Mouse (Mus musculus): ENCODE measurements at regions not wholly inside any gene's neighbourhood (a gene's known extent, or its start where the extent isn't known, plus 50 kb on each side); places are given as distances from the start of the nearest gene placed in this dataset.

GRCm38 (mm10) chr14:100508087-100508486 lies 223.6 kb upstream of the Klf12 start:
- H3K27me3 ChIP-seq (replicated peaks; ENCODE audit: insufficient read depth, low read length): no peaks in the 10 kb centered on the region
- TF ChIP-seq EP300 (IDR thresholded peaks at IDR 0.05) (no peak), CTCF (IDR thresholded peaks at IDR 0.05) (no peak)
- H3K4me3 ChIP-seq (ENCODE audit: low read depth, low read length): no peak overlapping the region
- 69% methylated on average over 3 of the region's 3 CpGs for WGBS
- H3K4me2 ChIP-seq (replicated peaks; ENCODE audit: low read depth, low read length): no peak overlapping the region
- DNase-seq (ENCODE audit: low spot score) (no peak), ATAC-seq (no peak)
- H3K9me3 ChIP-seq (ENCODE audit: low read length): no peaks in the 10 kb centered on the region
- no peaks in the 10 kb centered on the region for H3K36me3 ChIP-seq (ENCODE audit: insufficient read depth, low read length)
- H3K9ac ChIP-seq (replicated peaks; ENCODE audit: low read depth): no peak overlapping the region
- no peak overlapping the region for H3K27ac ChIP-seq (ENCODE audit: low read length)
- H3K4me1 ChIP-seq (ENCODE audit: insufficient read depth, low read depth, low read length): no peaks in the 10 kb centered on the region

GRCm38 (mm10) chr14:100507616-100508015 lies 223.1 kb upstream of the Klf12 start:
- H3K27ac ChIP-seq (ENCODE audit: low read length): no peak overlapping the region
- no peak overlapping the region for H3K9ac ChIP-seq (replicated peaks; ENCODE audit: low read depth)
- DNase-seq (ENCODE audit: low spot score): no peak
- H3K9me3 ChIP-seq (ENCODE audit: low read length): no peaks in the 10 kb centered on the region
- H3K4me2 ChIP-seq (replicated peaks; ENCODE audit: low read depth, low read length): no peak overlapping the region
- no peaks in the 10 kb centered on the region for H3K27me3 ChIP-seq (replicated peaks; ENCODE audit: insufficient read depth, low read length)
- TF ChIP-seq EP300 (IDR thresholded peaks at IDR 0.05) (no peak), CTCF (IDR thresholded peaks at IDR 0.05) (no peak)
- ATAC-seq: no peak
- no peaks in the 10 kb centered on the region for H3K4me1 ChIP-seq (ENCODE audit: insufficient read depth, low read depth, low read length)
- H3K36me3 ChIP-seq (ENCODE audit: insufficient read depth, low read length): no peaks in the 10 kb centered on the region
- H3K4me3 ChIP-seq (ENCODE audit: low read depth, low read length): no peak overlapping the region

GRCm38 (mm10) chr14:100488837-100489236 lies 204.4 kb upstream of the Klf12 start:
- Histone ChIP-seq H3K36me3 (ENCODE audit: insufficient read depth, low read length) (no peaks in the 10 kb centered on the region), H3K9ac (replicated peaks; ENCODE audit: low read depth) (no peak overlapping the region), H3K27me3 (replicated peaks; ENCODE audit: insufficient read depth, low read length) (no peaks in the 10 kb centered on the region), H3K4me2 (replicated peaks; ENCODE audit: low read depth, low read length) (no peak overlapping the region), H3K4me1 (ENCODE audit: insufficient read depth, low read depth, low read length) (no peaks in the 10 kb centered on the region), H3K9me3 (ENCODE audit: low read length) (no peaks in the 10 kb centered on the region), H3K4me3 (ENCODE audit: low read depth, low read length) (no peak overlapping the region), H3K27ac (ENCODE audit: low read length) (no peak overlapping the region)
- ATAC-seq: no peak
- DNase-seq (ENCODE audit: low spot score): no peak
- no peak for TF ChIP-seq CTCF (IDR thresholded peaks at IDR 0.05)
- no peak for TF ChIP-seq EP300 (IDR thresholded peaks at IDR 0.05)
- WGBS: 82% methylated on average over 7 of the region's 7 CpGs

GRCm38 (mm10) chr14:100485489-100485888 lies 201.0 kb upstream of the Klf12 start:
- Histone ChIP-seq H3K4me1 (ENCODE audit: insufficient read depth, low read depth, low read length) (no peaks in the 10 kb centered on the region; the same call in 1 of the 2 replicates), H3K27ac (ENCODE audit: low read length) (no peak overlapping the region), H3K9me3 (ENCODE audit: low read length) (no peaks in the 10 kb centered on the region), H3K4me3 (ENCODE audit: low read depth, low read length) (no peak overlapping the region), H3K9ac (replicated peaks; ENCODE audit: low read depth) (no peak overlapping the region), H3K27me3 (replicated peaks; ENCODE audit: insufficient read depth, low read length) (no peaks in the 10 kb centered on the region), H3K4me2 (replicated peaks; ENCODE audit: low read depth, low read length) (no peak overlapping the region), H3K36me3 (ENCODE audit: insufficient read depth, low read length) (no peaks in the 10 kb centered on the region)
- peak; percentile 28 for DNase-seq (ENCODE audit: low spot score)
- 62% methylated on average over 3 of the region's 3 CpGs for WGBS
- no peak for ATAC-seq
- TF ChIP-seq CTCF (IDR thresholded peaks at IDR 0.05) (peak; percentile 69), EP300 (IDR thresholded peaks at IDR 0.05) (no peak)

- no peak overlapping the region for H3K9ac ChIP-seq (replicated peaks; ENCODE audit: low read depth)
- no peaks in the 10 kb centered on the region; the same call in 1 of the 2 replicates for H3K4me1 ChIP-seq (ENCODE audit: insufficient read depth, low read depth, low read length)
- no peaks in the 10 kb centered on the region for H3K9me3 ChIP-seq (ENCODE audit: low read length)
- WGBS: 59% methylated on average over 5 of the region's 5 CpGs
- H3K27me3 ChIP-seq (replicated peaks; ENCODE audit: insufficient read depth, low read length): no peaks in the 10 kb centered on the region
- no peak for TF ChIP-seq EP300 (IDR thresholded peaks at IDR 0.05)
- no peak for TF ChIP-seq CTCF (IDR thresholded peaks at IDR 0.05)
- H3K4me3 ChIP-seq (ENCODE audit: low read depth, low read length): no peak overlapping the region
- ATAC-seq (no peak), DNase-seq (ENCODE audit: low spot score) (no peak)
- H3K27ac ChIP-seq (ENCODE audit: low read length): no peak overlapping the region
- H3K4me2 ChIP-seq (replicated peaks; ENCODE audit: low read depth, low read length): no peak overlapping the region
- no peaks in the 10 kb centered on the region for H3K36me3 ChIP-seq (ENCODE audit: insufficient read depth, low read length)
Observed at GRCm38 (mm10) chr14:100484101-100484500, 199.6 kb upstream of the Klf12 start.

- TF ChIP-seq EP300 (IDR thresholded peaks at IDR 0.05): no peak
- no peak for TF ChIP-seq CTCF (IDR thresholded peaks at IDR 0.05)
- peak; percentile 68 for ATAC-seq
- Histone ChIP-seq H3K27me3 (replicated peaks; ENCODE audit: insufficient read depth, low read length) (no peaks in the 10 kb centered on the region), H3K27ac (ENCODE audit: low read length) (no peak overlapping the region), H3K9me3 (ENCODE audit: low read length) (no peaks in the 10 kb centered on the region), H3K4me1 (ENCODE audit: insufficient read depth, low read depth, low read length) (no peaks in the 10 kb centered on the region; the same call in 1 of the 2 replicates), H3K4me3 (ENCODE audit: low read depth, low read length) (peak overlapping the region; percentile 12; the same call in 1 of the 2 replicates), H3K4me2 (replicated peaks; ENCODE audit: low read depth, low read length) (peak overlapping the region; percentile 45), H3K9ac (replicated peaks; ENCODE audit: low read depth) (no peak overlapping the region), H3K36me3 (ENCODE audit: insufficient read depth, low read length) (no peaks in the 10 kb centered on the region)
- peak; percentile 34 for DNase-seq (ENCODE audit: low spot score)
- WGBS: 6% methylated on average over 22 of the region's 22 CpGs
Observed at GRCm38 (mm10) chr14:100477595-100478380, 193.3 kb upstream of the Klf12 start.

All from lung, postnatal 0 days (tissue).